Comparison of ENCODE assay signal across 12 mouse cellular contexts in genomic region chr6:49633470-49634095, GRCm38 (mm10).
DNase-seq lines count a peak whose midpoint lies in the region; ATAC-seq and TF ChIP-seq lines count a peak whose summit lies in the region.
"Had no signal": no experiment of that assay in that cellular context is flagged by ENCODE, and none has a peak within 500 bp of the region (broad histone marks: within the 10 kb centered on the region; RNA-seq: fewer than 3 reads in every experiment).

No protein-coding gene starts in this region.

- 58% methylated on average over 5 of the region's 5 CpGs for WGBS in midbrain, postnatal 0 days
- 63% methylated on average over 5 of the region's 5 CpGs for whole genome bisulfite sequencing in midbrain, embryonic 10.5 days

- no peak overlapping the region for H3K9ac ChIP-seq in midbrain, postnatal 0 days (replicated peaks; ENCODE audit: low read length, poor library complexity, severe bottlenecking)
- H3K9ac ChIP-seq: liver, embryonic 15.5 days had no signal

- no peaks in the 10 kb centered on the region for H3K4me1 ChIP-seq in midbrain, postnatal 0 days (ENCODE audit: insufficient read depth, low read length)
- no peaks in the 10 kb centered on the region for H3K4me1 ChIP-seq in midbrain, embryonic 10.5 days
- H3K4me1 ChIP-seq: liver, embryonic 15.5 days had no signal

- TF ChIP-seq CTCF in midbrain, postnatal 0 days (IDR thresholded peaks at IDR 0.05): 0 out of 2 replicates have a peak, but pooled peaks have one; percentile 10

- H3K4me3 ChIP-seq in midbrain, postnatal 0 days (ENCODE audit: low read depth, low read length): no peak overlapping the region
- H3K4me3 ChIP-seq in midbrain, embryonic 10.5 days: no peak overlapping the region
- H3K4me3 ChIP-seq: heart, embryonic 10.5 days; liver, embryonic 15.5 days had no signal

- H3K4me2 ChIP-seq in midbrain, postnatal 0 days (ENCODE audit: low read depth, low read length, poor library complexity, severe bottlenecking): no peak overlapping the region
- H3K4me2 ChIP-seq: liver, embryonic 15.5 days had no signal

- H3K27me3 ChIP-seq in midbrain, postnatal 0 days (ENCODE audit: insufficient read depth, low read length): no peaks in the 10 kb centered on the region
- no peaks in the 10 kb centered on the region for H3K27me3 ChIP-seq in midbrain, embryonic 10.5 days (ENCODE audit: low read depth, poor library complexity, severe bottlenecking)
- H3K27me3 ChIP-seq: liver, embryonic 15.5 days had no signal

- DNase-seq in midbrain, postnatal 0 days (ENCODE audit: low spot score): peak; percentile 61
- no peak for DNase-seq in midbrain, embryonic 10.5 days (ENCODE audit: low spot score)
- DNase-seq in frontal cortex, postnatal 10 days (ENCODE audit: low spot score in 2 of 2): peak; percentile 5 to 20
- DNase-seq in layer of hippocampus, postnatal 25 days (ENCODE audit: extremely low spot score in 1 of 2, low spot score in 1 of 2): peak; percentile 34 to 43
- peak; percentile 6 for DNase-seq in right cerebral cortex, postnatal 4 days
- no peak for DNase-seq in MN1 (ENCODE audit: low spot score)
- DNase-seq: adrenal gland, postnatal 36 days had no signal

- no peak overlapping the region for H3K27ac ChIP-seq in midbrain, postnatal 0 days (ENCODE audit: low read depth, low read length)
- H3K27ac ChIP-seq in midbrain, embryonic 10.5 days (replicated peaks): no peak overlapping the region
- H3K27ac ChIP-seq: heart, embryonic 10.5 days; liver, embryonic 15.5 days had no signal

- ATAC-seq in midbrain, postnatal 0 days (ENCODE audit: low FRiP score): no peak
- ATAC-seq in CD4-positive, CD25-positive, alpha-beta regulatory T cell, adult 4 months: no peak
- no peak for ATAC-seq in megakaryocyte-erythroid progenitor cell, adult 5-6 weeks (replicated peaks; ENCODE audit: low FRiP score, low TSS enrichment, poor library complexity, severe bottlenecking)

- H3K9me3 ChIP-seq in midbrain, postnatal 0 days (ENCODE audit: low read length): no peaks in the 10 kb centered on the region
- no peaks in the 10 kb centered on the region for H3K9me3 ChIP-seq in midbrain, embryonic 10.5 days (replicated peaks)
- H3K9me3 ChIP-seq: G1E; heart, embryonic 10.5 days; liver, embryonic 15.5 days had no signal

- no peaks in the 10 kb centered on the region for H3K36me3 ChIP-seq in midbrain, postnatal 0 days (ENCODE audit: insufficient read depth, low read length)
- no peaks in the 10 kb centered on the region for H3K36me3 ChIP-seq in midbrain, embryonic 10.5 days
- H3K36me3 ChIP-seq: G1E; heart, embryonic 10.5 days; liver, embryonic 15.5 days had no signal

Comparison
In these comparisons a context has a peak if more than half of its experiments do, and no peak if none do; other contexts are left out.
1. DNase-seq: peak in midbrain, postnatal 0 days (single experiment), frontal cortex, postnatal 10 days (2 of 2), layer of hippocampus, postnatal 25 days (2 of 2) and right cerebral cortex, postnatal 4 days (single experiment); none in midbrain, embryonic 10.5 days (single experiment) and MN1 (single experiment).